Mouse (Mus musculus): ENCODE data around the gene Armc6. TPM values are rescaled to one million over a fixed set of nuclear protein-coding genes. Genes with fewer than 3 reads are reported as not detected.

Armc6 gene
- 10 to 100 TPM; 40.8 to 43.1 TPM for total RNA-seq (2021)
- long read RNA-seq, experiment 1, transcript Armc6-201 (8 exons, 2,263 nt): major isoform, 13 of 49 reads
- long read RNA-seq, experiment 1, partial matches to known transcripts: 9 of 49 reads
- long read RNA-seq, experiment 1, other reads (novel, unspliced or antisense): 23 of 49 reads
- long read RNA-seq, experiment 2, transcript Armc6-201 (8 exons, 2,263 nt): major isoform, 7 of 24 reads
- long read RNA-seq, experiment 2, partial matches to known transcripts: 8 of 24 reads
- long read RNA-seq, experiment 2, other reads (novel, unspliced or antisense): 7 of 24 reads

DNA sequence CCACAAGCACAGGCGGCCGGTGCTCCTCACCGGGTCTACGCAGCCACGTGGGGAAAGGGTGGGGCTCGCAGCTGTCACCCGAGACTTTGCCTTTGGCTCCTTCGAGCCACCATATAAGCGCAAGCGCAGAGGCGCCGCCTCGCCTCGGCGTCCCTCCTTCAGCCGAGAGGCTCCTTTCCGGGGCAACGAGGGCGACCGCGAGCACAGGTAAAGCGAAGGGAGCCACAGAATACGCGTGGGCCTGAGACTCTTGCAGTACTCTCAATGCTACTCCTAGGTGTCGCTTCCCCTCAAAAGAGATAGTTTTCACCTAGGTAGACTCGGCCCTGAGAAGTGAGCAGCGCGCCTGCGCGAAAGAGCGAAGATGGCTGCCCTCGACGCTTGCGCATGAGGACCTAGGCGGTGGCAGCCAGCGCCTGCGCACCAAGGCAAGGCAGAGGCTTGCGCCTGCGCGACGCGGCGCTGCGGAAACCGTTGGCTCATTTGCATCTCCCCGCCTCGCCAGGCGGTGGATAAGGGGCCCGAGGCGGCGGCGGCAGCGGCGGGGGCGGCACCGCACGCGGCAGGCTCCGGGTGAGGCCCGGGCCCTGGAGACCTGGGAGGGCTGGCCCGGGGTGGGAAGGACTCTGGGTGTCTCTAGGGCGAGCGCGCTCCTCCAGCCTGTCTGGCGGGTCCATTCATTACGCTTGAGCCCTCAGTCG is at the start of gene Armc6, which contains the start of gene Sugp2:
Gene Armc6 (minus strand): TSS at position 387 of the 701 bp plus-strand sequence.
Gene Sugp2 (plus strand): TSS at position 147 of the 701 bp plus-strand sequence.
- peak within 1 kb of the TSS; percentile 69 for H3K4me3 ChIP-seq
- intact Hi-C loops (cut with DNase I): loop anchor here (2.0 kb wide), 1 partner anchor 23 kb away; no protein-coding TSS in a partner anchor

DNA sequence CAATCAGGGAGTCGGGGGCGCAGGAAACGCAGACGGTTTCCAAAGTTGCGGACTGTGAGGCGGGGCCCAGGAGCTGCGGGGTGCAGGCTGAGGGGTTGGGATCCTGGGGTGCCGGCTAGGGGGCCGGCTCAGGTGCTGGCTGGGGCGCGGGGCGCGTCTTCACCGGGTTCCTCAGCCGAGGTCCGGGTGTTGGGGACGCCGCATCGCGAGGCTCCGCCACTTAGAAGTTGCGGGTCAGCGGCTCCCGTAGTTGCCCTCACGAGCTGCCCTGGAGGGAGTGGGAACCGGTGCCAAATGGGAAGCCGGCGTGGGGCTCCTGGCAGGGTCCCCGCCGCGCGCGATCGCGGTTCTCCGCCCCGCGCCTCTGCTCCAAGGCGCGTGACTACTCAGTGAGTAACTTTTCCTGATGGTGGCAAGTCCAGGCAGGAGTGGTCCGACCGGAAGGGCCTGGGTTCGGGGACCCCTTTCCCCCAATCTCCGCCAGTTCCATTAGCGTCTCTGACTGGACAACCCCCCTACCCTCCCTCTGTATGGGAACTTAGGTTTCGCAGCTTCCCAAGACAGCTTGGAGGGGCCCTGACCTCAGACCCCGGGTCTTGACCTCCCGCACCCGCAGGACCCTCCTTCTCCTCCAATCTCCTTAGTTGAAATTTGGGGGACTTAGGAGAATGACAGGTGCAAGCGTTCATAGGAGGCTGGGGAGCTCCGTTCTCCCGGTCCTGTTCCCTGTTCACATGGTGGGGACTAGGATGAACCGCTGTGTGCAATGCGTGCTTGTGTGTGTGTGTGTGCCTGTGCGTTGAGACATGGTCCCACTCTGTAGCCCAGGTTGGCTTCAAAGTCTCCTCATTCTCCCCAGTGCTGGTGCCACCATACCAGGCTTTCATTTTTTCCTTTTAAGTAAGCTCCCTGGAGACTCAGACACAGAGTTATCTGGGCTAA is 49.1 kb upstream of the Armc6 start:
- Histone ChIP-seq H3K27ac (peak overlapping the region; percentile 45), H3K4me3 (peak overlapping the region; percentile 58)
- intact Hi-C loops (cut with DNase I): no loop called here
- DNase-seq (ENCODE audit: extremely low spot score in 1 of 2, low spot score in 2 of 2): no peak
- TF ChIP-seq CTCF (IDR thresholded peaks at IDR 0.05): no peak

More for the DNA sequence above, at the start of gene Armc6, which contains the start of gene Sugp2:
- peak; percentile 93 to 95 for DNase-seq (ENCODE audit: extremely low spot score in 1 of 2, low spot score in 2 of 2)
- H3K27ac ChIP-seq: peak within 1 kb of the TSS; percentile 100
- no peak; the same call in 1 of the 2 replicates for TF ChIP-seq CTCF (IDR thresholded peaks at IDR 0.05)

DNA sequence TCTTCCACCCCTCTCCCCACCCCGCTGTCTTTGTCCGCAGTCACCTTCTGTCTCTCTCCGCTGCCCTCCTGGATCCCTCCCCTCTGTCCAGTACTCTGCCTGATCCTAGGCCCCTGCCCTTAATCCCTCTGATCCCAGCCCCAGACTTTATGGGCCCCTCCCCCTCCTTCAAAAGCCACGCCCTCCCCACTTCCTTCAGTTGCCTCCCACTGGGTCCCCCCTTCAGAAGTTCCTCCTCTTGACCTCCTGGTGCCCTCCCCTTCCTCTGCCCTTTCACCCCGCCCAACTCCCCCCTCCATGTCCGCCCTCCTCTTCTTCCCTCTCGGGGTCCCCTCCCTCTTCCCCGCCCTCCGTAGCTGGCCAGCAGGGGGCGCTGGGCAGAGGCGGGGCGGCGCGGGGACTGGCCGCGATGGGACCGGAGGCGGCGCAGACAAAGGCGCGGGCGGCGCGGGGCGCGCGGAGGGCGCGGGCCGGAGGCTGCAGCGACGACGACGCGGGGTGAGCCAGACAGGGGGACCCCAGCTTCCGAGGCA is 48.4 kb upstream of the Armc6 start, which contains the start of gene Homer3:
Gene Homer3 (plus strand): TSS at position 225 of the 533 bp plus-strand sequence.
- Histone ChIP-seq H3K27ac (peak within 1 kb of the TSS; percentile 45), H3K4me3 (peak within 1 kb of the TSS; percentile 58)
- peak; percentile 79 for DNase-seq (ENCODE audit: extremely low spot score in 1 of 2, low spot score in 2 of 2)
- intact Hi-C loops (cut with DNase I): no loop called here
- TF ChIP-seq CTCF (IDR thresholded peaks at IDR 0.05): peak; percentile 77

DNA sequence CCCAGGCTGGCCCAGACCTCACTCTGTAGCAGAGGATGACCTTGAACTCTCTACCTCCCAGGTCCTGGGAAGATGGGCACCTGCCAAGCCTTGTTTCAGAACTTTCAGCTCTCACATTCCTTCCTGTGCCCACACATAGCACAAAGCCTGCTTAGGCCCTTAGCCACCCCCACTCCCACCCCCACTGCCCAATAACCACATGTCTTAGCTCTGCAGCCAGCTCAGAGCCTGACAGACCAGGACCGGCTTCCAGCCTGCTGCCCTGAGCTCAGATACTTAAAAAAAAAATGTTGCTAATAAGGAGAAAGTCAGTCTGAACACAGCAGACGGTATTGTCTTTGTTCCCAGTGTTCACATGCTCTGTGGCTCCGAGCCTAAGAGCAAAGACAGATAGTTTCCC is 46.7 kb upstream of the Armc6 start:
- no peak overlapping the region for H3K27ac ChIP-seq
- intact Hi-C loops (cut with DNase I): no loop called here
- no peak overlapping the region for H3K4me3 ChIP-seq
- TF ChIP-seq CTCF (IDR thresholded peaks at IDR 0.05): no peak
- DNase-seq (ENCODE audit: extremely low spot score in 1 of 2, low spot score in 2 of 2): no peak

DNA sequence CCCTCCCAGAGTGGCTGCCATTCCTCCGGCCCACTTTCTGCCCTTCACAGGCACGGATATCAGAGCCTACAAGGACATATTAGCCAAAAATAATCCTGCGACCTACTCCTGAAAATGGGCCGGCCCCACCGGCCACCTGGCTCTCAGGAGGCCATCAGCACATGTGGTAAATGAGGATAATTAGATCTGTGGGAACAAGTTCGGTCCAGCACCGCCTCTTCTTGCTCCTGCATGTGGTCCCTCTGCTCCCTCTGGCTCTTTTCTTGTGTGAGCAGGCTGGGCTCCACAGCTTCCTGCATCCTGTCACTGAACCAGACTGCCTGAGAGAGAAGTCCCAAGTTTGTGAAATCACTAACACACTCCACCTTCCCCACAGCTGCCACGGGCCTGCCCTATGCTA is 45.0 kb upstream of the Armc6 start:
- no peak for DNase-seq (ENCODE audit: extremely low spot score in 1 of 2, low spot score in 2 of 2)
- TF ChIP-seq CTCF (IDR thresholded peaks at IDR 0.05): no peak
- intact Hi-C loops (cut with DNase I): no loop called here
- Histone ChIP-seq H3K4me3 (no peak overlapping the region), H3K27ac (no peak overlapping the region)

DNA sequence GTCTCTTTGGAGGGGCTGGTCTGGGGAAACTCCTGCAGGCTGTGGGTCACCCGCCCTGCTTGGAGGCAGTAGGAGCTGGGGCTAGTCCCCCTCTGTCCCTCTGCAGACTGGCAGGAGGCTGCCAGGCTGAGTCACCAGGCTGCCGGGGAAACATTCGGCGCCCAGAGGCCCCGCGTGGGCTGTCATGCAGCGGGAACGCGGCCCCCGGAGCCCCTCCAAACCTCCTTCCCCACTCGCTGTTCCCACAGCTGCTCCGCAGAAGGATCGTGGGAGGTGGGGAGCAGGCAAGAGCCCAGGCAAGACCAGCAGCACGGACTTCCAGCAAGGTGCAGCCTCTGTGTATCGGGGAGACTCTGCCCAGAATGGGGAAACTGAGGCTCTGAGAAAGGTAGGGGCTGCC is 43.9 kb upstream of the Armc6 start:
- no peak overlapping the region for H3K4me3 ChIP-seq
- no peak overlapping the region for H3K27ac ChIP-seq
- intact Hi-C loops (cut with DNase I): no loop called here
- DNase-seq (ENCODE audit: extremely low spot score in 1 of 2, low spot score in 2 of 2): peak in 1 of 2 experiments; percentile 46
- TF ChIP-seq CTCF (IDR thresholded peaks at IDR 0.05): no peak

DNA sequence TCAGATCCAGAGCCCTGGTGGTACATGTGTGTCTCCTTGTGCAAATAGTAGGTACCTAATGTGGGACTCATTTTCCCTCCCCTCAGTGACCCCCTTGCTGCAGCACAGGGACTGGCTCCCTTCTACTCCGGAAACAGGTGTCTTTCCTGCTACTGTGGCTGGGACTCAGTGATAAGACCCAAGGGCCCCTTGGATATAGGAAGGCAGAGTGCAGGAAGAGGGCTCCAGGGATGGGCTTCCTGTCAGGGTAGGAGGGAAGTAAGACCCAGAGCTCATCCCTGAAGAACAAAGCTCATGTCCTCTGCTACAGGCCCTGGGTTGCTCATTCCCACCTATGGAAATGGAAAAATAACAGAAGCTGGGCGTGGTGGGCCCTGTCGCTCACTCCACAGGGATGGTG is 42.2 kb upstream of the Armc6 start:
- Histone ChIP-seq H3K27ac (no peak overlapping the region), H3K4me3 (no peak overlapping the region)
- no peak for TF ChIP-seq CTCF (IDR thresholded peaks at IDR 0.05)
- no peak for DNase-seq (ENCODE audit: extremely low spot score in 1 of 2, low spot score in 2 of 2)
- intact Hi-C loops (cut with DNase I): no loop called here

DNA sequence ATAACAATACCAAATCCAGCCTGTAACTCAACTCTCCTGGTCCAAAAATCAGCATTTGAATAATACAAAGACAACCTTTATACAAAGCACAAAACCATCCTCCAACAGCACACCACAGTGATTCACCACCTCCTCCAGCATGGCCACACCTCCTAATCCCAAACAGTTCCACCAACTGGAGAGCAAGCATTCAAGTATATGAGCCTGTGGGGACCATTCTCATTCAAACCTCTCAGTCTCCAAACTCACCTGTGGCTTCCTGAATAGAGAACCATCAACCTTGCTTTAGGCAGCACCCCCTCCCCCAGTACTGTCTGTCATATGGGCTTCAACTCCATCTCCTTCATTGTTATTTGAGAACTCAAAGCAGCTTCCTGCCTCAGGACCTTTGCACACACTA is 40.1 kb upstream of the Armc6 start:
- intact Hi-C loops (cut with DNase I): no loop called here
- no peak for TF ChIP-seq CTCF (IDR thresholded peaks at IDR 0.05)
- Histone ChIP-seq H3K27ac (no peak overlapping the region), H3K4me3 (no peak overlapping the region)
- DNase-seq (ENCODE audit: extremely low spot score in 1 of 2, low spot score in 2 of 2): no peak

DNA sequence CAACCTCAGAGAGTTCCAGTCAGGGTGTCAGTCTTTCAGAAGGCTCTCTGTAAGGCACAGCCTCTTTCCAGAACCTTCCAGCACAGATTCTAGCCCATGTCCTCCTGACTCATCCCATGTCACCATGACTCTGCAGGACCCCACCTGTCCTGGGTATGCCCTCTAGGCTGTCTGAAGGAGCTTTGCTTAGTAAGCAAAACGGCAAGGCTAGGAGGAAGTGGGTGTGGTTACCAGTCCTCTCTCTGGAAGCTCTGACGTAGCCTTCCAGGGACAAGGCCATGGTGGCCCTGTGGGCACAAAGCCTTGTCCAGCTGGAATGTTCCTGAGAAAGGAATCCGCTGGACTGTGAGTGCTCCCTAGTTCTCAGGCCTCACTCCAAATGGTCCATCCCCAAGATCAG is 38.7 kb upstream of the Armc6 start:
- no peak for TF ChIP-seq CTCF (IDR thresholded peaks at IDR 0.05)
- intact Hi-C loops (cut with DNase I): no loop called here
- DNase-seq (ENCODE audit: extremely low spot score in 1 of 2, low spot score in 2 of 2): no peak
- Histone ChIP-seq H3K27ac (no peak overlapping the region), H3K4me3 (no peak overlapping the region)

DNA sequence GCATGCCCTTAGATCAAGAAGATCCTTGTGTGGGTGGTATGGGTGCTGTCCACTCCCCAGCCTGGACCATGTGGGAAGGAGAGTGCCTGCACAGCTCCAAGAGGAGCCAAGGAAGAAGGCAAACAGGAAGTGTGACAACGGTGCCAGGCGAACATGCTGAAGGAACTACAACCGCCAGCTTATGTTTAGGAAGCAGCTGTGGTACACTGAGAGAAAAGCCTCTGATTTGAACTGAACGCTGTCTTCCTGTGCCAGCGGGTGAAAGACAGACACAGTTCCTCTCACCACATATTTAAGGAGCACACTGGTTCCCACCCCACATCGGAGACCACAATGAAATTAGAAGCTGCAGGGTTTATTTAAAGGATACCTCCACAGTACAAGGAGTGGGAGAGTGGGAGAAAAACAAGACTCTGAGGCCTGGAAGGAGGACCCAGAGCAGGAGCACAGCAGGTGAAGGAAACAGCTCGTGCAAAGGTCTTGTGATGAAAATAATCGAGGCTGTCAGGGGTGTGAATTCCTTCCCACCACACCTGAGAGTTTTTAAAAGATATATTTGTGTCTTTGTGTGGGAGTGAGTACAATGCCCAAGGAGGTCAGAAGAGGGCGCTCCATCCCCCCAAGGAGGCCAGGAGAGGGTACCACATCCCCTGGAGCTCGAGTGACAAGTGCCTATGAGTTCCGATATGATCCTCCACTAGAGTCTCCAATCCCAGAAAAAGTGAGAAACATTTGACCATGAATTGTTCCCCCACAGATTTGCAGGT is 34.7 kb upstream of the Armc6 start:
- intact Hi-C loops (cut with DNase I): no loop called here
- peak; percentile 54 for TF ChIP-seq CTCF (IDR thresholded peaks at IDR 0.05)
- peak in 1 of 2 experiments; percentile 20 for DNase-seq (ENCODE audit: extremely low spot score in 1 of 2, low spot score in 2 of 2)
- H3K4me3 ChIP-seq: no peak overlapping the region
- peak overlapping the region; percentile 41 for H3K27ac ChIP-seq
